Mouse (Mus musculus) limb, embryonic 13.5 days (tissue): Measurements from ENCODE around the gene Wfdc9. TPM values are rescaled to one million over a fixed set of nuclear protein-coding genes. Genes with fewer than 3 reads are reported as not detected.

Source experiments
- ATAC-seq: fragments of 200-750 bp; cut with Nextera tagmentation; 2 replicates; pipeline ENCODE4 v1.8.0; 2017; ENCODE audit warnings: low read depth, moderate number of reproducible peaks, moderate TSS enrichment; ENCODE audit not compliant: low FRiP score
- H3K27ac ChIP-seq: fragments of 300-500 bp; sonication (generic); 2 replicates; pipeline ENCODE4 v1.5.1; 2015; ENCODE audit warnings: inconsistent platforms, mild to moderate bottlenecking, moderate library complexity
- H3K27me3 ChIP-seq: fragments of 300-500 bp; sonication (generic); 2 replicates; pipeline ENCODE4 v1.6.1; 2015; ENCODE audit warnings: mild to moderate bottlenecking, inconsistent platforms
- H3K36me3 ChIP-seq: fragments of 300-500 bp; sonication (generic); 2 replicates; pipeline ENCODE4 v1.6.1; 2015; ENCODE audit warnings: inconsistent platforms, mild to moderate bottlenecking, moderate library complexity
- H3K4me1 ChIP-seq: fragments of 300-500 bp; sonication (generic); 2 replicates; pipeline ENCODE4 v1.6.1; 2015; ENCODE audit warnings: inconsistent platforms
- H3K4me2 ChIP-seq: fragments of 300-500 bp; sonication (generic); replicated peaks from 2 replicates; pipeline ENCODE4 v1.6.1; 2015; ENCODE audit warnings: inconsistent platforms, mild to moderate bottlenecking, moderate library complexity
- H3K4me3 ChIP-seq: fragments of 300-500 bp; sonication (generic); 2 replicates; pipeline ENCODE4 v1.5.1; 2015; ENCODE audit warnings: moderate library complexity, mild to moderate bottlenecking, inconsistent platforms
- H3K9ac ChIP-seq: fragments of 300-500 bp; sonication (generic); 2 replicates; pipeline ENCODE4 v1.6.1; 2015; ENCODE audit warnings: mild to moderate bottlenecking, inconsistent platforms
- H3K9me3 ChIP-seq: fragments of 300-500 bp; sonication (generic); 2 replicates; pipeline ENCODE4 v1.6.1; 2016; ENCODE audit warnings: inconsistent platforms
- WGBS: fragments of 180-500 bp; shearing (Covaris S2); methylation state at CpG from one replicate; pipeline ENCODE4 v1.1.7; 2015; 5-methylcytosine and 5-hydroxymethylcytosine counted together
- polyA plus RNA-seq: library from polyadenylated mRNA; unstranded; fragments of >200 nt; fragmentation: Nextera tagmentation; extraction: Ambion mirVana; gene quantifications from 2 replicates; pipeline ENCODE4 v1.2.1, GENCODE M21; 2015

The Wfdc9 gene
- not detected in 2 replicates for polyA plus RNA-seq

GRCm38 (mm10) chr2:164656483-164656882, at the start of gene Wfdc9:
TSS of gene Wfdc9 (minus strand) at chr2:164656583.
- no peak within 1 kb of the TSS for H3K4me2 ChIP-seq
- 79% methylated on average over 9 of the region's 9 CpGs for WGBS
- H3K4me1 ChIP-seq: no peaks in the 10 kb centered on the region
- peaks cover 9% of the 10 kb centered on the region; the same call in 1 of the 2 replicates for H3K27me3 ChIP-seq
- no peak within 1 kb of the TSS for H3K27ac ChIP-seq
- H3K9ac ChIP-seq: no peak within 1 kb of the TSS
- H3K36me3 ChIP-seq: no peaks in the 10 kb centered on the region
- H3K4me3 ChIP-seq: no peak within 1 kb of the TSS
- H3K9me3 ChIP-seq: no peaks in the 10 kb centered on the region
- ATAC-seq: no peak

GRCm38 (mm10) chr2:164705991-164706390, 49.6 kb upstream of the Wfdc9 start:
- 89% methylated on average over 14 of the region's 14 CpGs for WGBS
- no peaks in the 10 kb centered on the region for H3K4me1 ChIP-seq
- H3K4me2 ChIP-seq: no peak overlapping the region
- peaks cover 3% of the 10 kb centered on the region; the same call in 1 of the 2 replicates for H3K9me3 ChIP-seq
- H3K27ac ChIP-seq: no peak overlapping the region
- no peak overlapping the region for H3K4me3 ChIP-seq
- H3K9ac ChIP-seq: no peak overlapping the region
- 0 out of 2 replicates have a peak, but pooled peaks cover 5% of the 10 kb centered on the region for H3K27me3 ChIP-seq
- no peak for ATAC-seq
- H3K36me3 ChIP-seq: no peaks in the 10 kb centered on the region

- H3K4me1 ChIP-seq: no peaks in the 10 kb centered on the region
- H3K27ac ChIP-seq: no peak overlapping the region
- no peaks in the 10 kb centered on the region for H3K36me3 ChIP-seq
- H3K4me2 ChIP-seq: no peak overlapping the region
- no peak for ATAC-seq
- 0 out of 2 replicates have a peak, but pooled peaks cover 5% of the 10 kb centered on the region for H3K27me3 ChIP-seq
- no peak overlapping the region for H3K9ac ChIP-seq
- peaks cover 3% of the 10 kb centered on the region; the same call in 1 of the 2 replicates for H3K9me3 ChIP-seq
- WGBS: 89% methylated on average over 6 of the region's 6 CpGs
- no peak overlapping the region for H3K4me3 ChIP-seq
Measured at GRCm38 (mm10) chr2:164705328-164705727, 48.9 kb upstream of the Wfdc9 start.

GRCm38 (mm10) chr2:164704235-164704634, 47.9 kb upstream of the Wfdc9 start:
- H3K9me3 ChIP-seq: peaks cover 3% of the 10 kb centered on the region; the same call in 1 of the 2 replicates
- no peaks in the 10 kb centered on the region for H3K27me3 ChIP-seq
- H3K27ac ChIP-seq: no peak overlapping the region
- no peaks in the 10 kb centered on the region for H3K4me1 ChIP-seq
- H3K9ac ChIP-seq: no peak overlapping the region
- no peak overlapping the region for H3K4me3 ChIP-seq
- H3K36me3 ChIP-seq: no peaks in the 10 kb centered on the region
- ATAC-seq: no peak
- H3K4me2 ChIP-seq: no peak overlapping the region
- 85% methylated on average over 5 of the region's 5 CpGs for WGBS

- ATAC-seq: no peak
- 88% methylated on average over 5 of the region's 5 CpGs for WGBS
- Histone ChIP-seq H3K4me2 (no peak overlapping the region), H3K4me3 (no peak overlapping the region), H3K9ac (no peak overlapping the region), H3K27me3 (no peaks in the 10 kb centered on the region), H3K4me1 (no peaks in the 10 kb centered on the region), H3K36me3 (no peaks in the 10 kb centered on the region), H3K9me3 (peaks cover 3% of the 10 kb centered on the region; the same call in 1 of the 2 replicates), H3K27ac (no peak overlapping the region)
Measured at GRCm38 (mm10) chr2:164701761-164702160, 45.4 kb upstream of the Wfdc9 start.

- Histone ChIP-seq H3K4me2 (no peak overlapping the region), H3K27me3 (no peaks in the 10 kb centered on the region), H3K27ac (no peak overlapping the region), H3K9me3 (peaks cover 3% of the 10 kb centered on the region; the same call in 1 of the 2 replicates), H3K36me3 (no peaks in the 10 kb centered on the region), H3K9ac (no peak overlapping the region), H3K4me1 (no peaks in the 10 kb centered on the region), H3K4me3 (no peak overlapping the region)
- no peak for ATAC-seq
- 57% methylated on average over 5 of the region's 5 CpGs for WGBS
Measured at GRCm38 (mm10) chr2:164700959-164701358, 44.6 kb upstream of the Wfdc9 start.

GRCm38 (mm10) chr2:164698201-164698600, 41.8 kb upstream of the Wfdc9 start, which contains the start of gene Spint4:
TSS of gene Spint4 (plus strand) at chr2:164698501.
- Histone ChIP-seq H3K9me3 (no peaks in the 10 kb centered on the region), H3K4me1 (no peaks in the 10 kb centered on the region), H3K27ac (no peak within 1 kb of the TSS), H3K36me3 (no peaks in the 10 kb centered on the region), H3K27me3 (0 out of 2 replicates have a peak, but pooled peaks cover 2% of the 10 kb centered on the region), H3K4me2 (no peak within 1 kb of the TSS), H3K4me3 (no peak within 1 kb of the TSS), H3K9ac (no peak within 1 kb of the TSS)
- ATAC-seq: no peak
- WGBS: 75% methylated on average over 4 of the region's 4 CpGs

GRCm38 (mm10) chr2:164684807-164685206, 28.4 kb upstream of the Wfdc9 start, which contains the start of gene Wfdc13:
TSS of gene Wfdc13 (plus strand) at chr2:164685107.
- no peak for ATAC-seq
- 61% methylated on average over 3 of the region's 3 CpGs for WGBS
- Histone ChIP-seq H3K27me3 (0 out of 2 replicates have a peak, but pooled peaks cover 2% of the 10 kb centered on the region), H3K9ac (no peak within 1 kb of the TSS), H3K4me2 (no peak within 1 kb of the TSS), H3K27ac (no peak within 1 kb of the TSS), H3K4me1 (no peaks in the 10 kb centered on the region), H3K4me3 (no peak within 1 kb of the TSS), H3K9me3 (no peaks in the 10 kb centered on the region), H3K36me3 (no peaks in the 10 kb centered on the region)

- Histone ChIP-seq H3K9me3 (no peaks in the 10 kb centered on the region), H3K27ac (no peak overlapping the region), H3K4me2 (no peak overlapping the region), H3K27me3 (no peaks in the 10 kb centered on the region), H3K4me3 (no peak overlapping the region), H3K4me1 (0 out of 2 replicates have a peak, but pooled peaks cover 8% of the 10 kb centered on the region), H3K36me3 (no peaks in the 10 kb centered on the region), H3K9ac (no peak overlapping the region)
- ATAC-seq: no peak
- 36% methylated on average over 3 of the region's 3 CpGs for WGBS
Measured at GRCm38 (mm10) chr2:164679906-164680305, 23.5 kb upstream of the Wfdc9 start.

- H3K9me3 ChIP-seq: no peaks in the 10 kb centered on the region
Measured at GRCm38 (mm10) chr2:164678848-164679625, 22.7 kb upstream of the Wfdc9 start.

GRCm38 (mm10) chr2:164676916-164677685, 20.7 kb upstream of the Wfdc9 start:
- Histone ChIP-seq H3K4me1 (0 out of 2 replicates have a peak, but pooled peaks cover 8% of the 10 kb centered on the region), H3K9ac (no peak overlapping the region), H3K36me3 (no peaks in the 10 kb centered on the region), H3K9me3 (no peaks in the 10 kb centered on the region), H3K4me2 (no peak overlapping the region), H3K27me3 (no peaks in the 10 kb centered on the region), H3K27ac (no peak overlapping the region), H3K4me3 (no peak overlapping the region)
- WGBS: 80% methylated on average over 16 of the region's 16 CpGs
- no peak for ATAC-seq

More at GRCm38 (mm10) chr2:164678848-164679625, 22.7 kb upstream of the Wfdc9 start:
- Histone ChIP-seq H3K4me1 (0 out of 2 replicates have a peak, but pooled peaks cover 8% of the 10 kb centered on the region), H3K27me3 (no peaks in the 10 kb centered on the region), H3K4me2 (peak overlapping the region; percentile 58), H3K9ac (no peak overlapping the region), H3K27ac (no peak overlapping the region), H3K36me3 (no peaks in the 10 kb centered on the region), H3K4me3 (peak overlapping the region; percentile 38)
- ATAC-seq: peak; percentile 48
- 14% methylated on average over 19 of the region's 19 CpGs for WGBS

GRCm38 (mm10) chr2:164676103-164676502, 19.7 kb upstream of the Wfdc9 start:
- no peak overlapping the region for H3K27ac ChIP-seq
- H3K4me2 ChIP-seq: no peak overlapping the region
- H3K9ac ChIP-seq: no peak overlapping the region
- H3K27me3 ChIP-seq: no peaks in the 10 kb centered on the region
- H3K4me3 ChIP-seq: no peak overlapping the region
- ATAC-seq: no peak
- WGBS: 81% methylated on average over 7 of the region's 7 CpGs
- H3K4me1 ChIP-seq: 0 out of 2 replicates have a peak, but pooled peaks cover 8% of the 10 kb centered on the region
- no peaks in the 10 kb centered on the region for H3K9me3 ChIP-seq
- no peaks in the 10 kb centered on the region for H3K36me3 ChIP-seq
